Mouse (Mus musculus): Measurements from ENCODE around the gene Vat1. TPM values are rescaled to one million over a fixed set of nuclear protein-coding genes. Genes with fewer than 3 reads are reported as not detected.
A peak's percentile ranks its signal among the peaks of the same experiment; 100 is the strongest.

Gene Vat1
- total RNA-seq, 1 experiment from 2014 or later = 22.9 TPM

GRCm38 (mm10) chr11:101424105-101424851 lies 41.8 kb downstream of the Vat1 start, which contains the start of gene Gm27029:
TSS of gene Gm27029 (minus strand) at chr11:101424796.
- ATAC-seq (replicated peaks in 1 of 2; ENCODE audit: insufficient read depth in 1 of 2, low FRiP score in 2 of 2, low TSS enrichment in 1 of 2, low read depth in 1 of 2, poor library complexity in 2 of 2, severe bottlenecking in 2 of 2) = peak in 1 of 2 experiments; percentile 17; a peak in 2 of 4 replicates

GRCm38 (mm10) chr11:101420148-101420547 lies 45.9 kb downstream of the Vat1 start:
- ATAC-seq (replicated peaks in 1 of 2; ENCODE audit: insufficient read depth in 1 of 2, low FRiP score in 2 of 2, low TSS enrichment in 1 of 2, low read depth in 1 of 2, poor library complexity in 2 of 2, severe bottlenecking in 2 of 2) = no peak

GRCm38 (mm10) chr11:101419610-101420009 lies 46.4 kb downstream of the Vat1 start:
- ATAC-seq (replicated peaks in 1 of 2; ENCODE audit: insufficient read depth in 1 of 2, low FRiP score in 2 of 2, low TSS enrichment in 1 of 2, low read depth in 1 of 2, poor library complexity in 2 of 2, severe bottlenecking in 2 of 2) = no peak

- ATAC-seq (replicated peaks in 1 of 2; ENCODE audit: insufficient read depth in 1 of 2, low FRiP score in 2 of 2, low TSS enrichment in 1 of 2, low read depth in 1 of 2, poor library complexity in 2 of 2, severe bottlenecking in 2 of 2) = no peak
Observed at GRCm38 (mm10) chr11:101418991-101419390, 47.0 kb downstream of the Vat1 start.

GRCm38 (mm10) chr11:101417101-101417855 lies 48.8 kb downstream of the Vat1 start, which contains the start of gene Aarsd1:
TSS of gene Aarsd1 (minus strand) at chr11:101417615.
- peak; percentile 79 to 88 for ATAC-seq (replicated peaks in 1 of 2; ENCODE audit: insufficient read depth in 1 of 2, low FRiP score in 2 of 2, low TSS enrichment in 1 of 2, low read depth in 1 of 2, poor library complexity in 2 of 2, severe bottlenecking in 2 of 2)

- peak in 1 of 2 experiments; percentile 39; a peak in 1 of 4 replicates for ATAC-seq (replicated peaks in 1 of 2; ENCODE audit: insufficient read depth in 1 of 2, low FRiP score in 2 of 2, low TSS enrichment in 1 of 2, low read depth in 1 of 2, poor library complexity in 2 of 2, severe bottlenecking in 2 of 2)
Observed at GRCm38 (mm10) chr11:101416433-101417100, 49.5 kb downstream of the Vat1 start.

- ATAC-seq (replicated peaks in 1 of 2; ENCODE audit: insufficient read depth in 1 of 2, low FRiP score in 2 of 2, low TSS enrichment in 1 of 2, low read depth in 1 of 2, poor library complexity in 2 of 2, severe bottlenecking in 2 of 2) = no peak
Observed at GRCm38 (mm10) chr11:101415306-101415705, 50.7 kb downstream of the Vat1 start.

Other genes with a start within 250 kb of the Vat1 start
- 38.1 and 45.0 TPM in 2 replicates for gene Ezh1, start 239.8 kb downstream of the Vat1 start, total RNA-seq (2017)
- gene Ramp2, start 220.2 kb downstream of the Vat1 start, total RNA-seq (2017) = 6.9 TPM in 1 of 2 replicates, not detected in the other
- 55.0 and 59.3 TPM in 2 replicates for gene Vps25, start 212.5 kb downstream of the Vat1 start, total RNA-seq (2017)
- 0.63 TPM in 1 of 2 replicates, not detected in the other for gene Wnk4, start 205.7 kb downstream of the Vat1 start, total RNA-seq (2017)
- 1.3 and 2.4 TPM in 2 replicates for gene Cntd1, start 187.2 kb downstream of the Vat1 start, total RNA-seq (2017)
- gene Coa3, start 187.1 kb downstream of the Vat1 start, total RNA-seq (2017) = 24.6 and 33.0 TPM in 2 replicates
- gene Becn1, start 163.9 kb downstream of the Vat1 start, total RNA-seq (2017) = 139 and 177 TPM in 2 replicates
- gene Psme3, start 150.0 kb downstream of the Vat1 start, total RNA-seq (2017) = 101 and 128 TPM in 2 replicates
- gene Aoc2, start 141.2 kb downstream of the Vat1 start, total RNA-seq (2017) = 1.1 and 2.6 TPM in 2 replicates
- 0.10 TPM in 1 of 2 replicates, not detected in the other for gene Aoc3, start 135.6 kb downstream of the Vat1 start, total RNA-seq (2017)
- not detected in 2 replicates for gene G6pc, start 98.7 kb downstream of the Vat1 start, total RNA-seq (2017)
- gene Aarsd1, start 48.6 kb downstream of the Vat1 start, total RNA-seq (2017) = 46.5 and 52.0 TPM in 2 replicates
- 1.6 TPM in 1 of 2 replicates, not detected in the other for gene Gm27029, start 41.4 kb downstream of the Vat1 start, total RNA-seq (2017)
- gene Rundc1, start 41.1 kb downstream of the Vat1 start, total RNA-seq (2017) = 4.8 and 7.0 TPM in 2 replicates
- 1.0 TPM in 1 of 2 replicates, not detected in the other for gene Ptges3l, start 40.9 kb downstream of the Vat1 start, total RNA-seq (2017)
- 2,436 and 4,983 TPM in 2 replicates for gene Rpl27, start 23.9 kb downstream of the Vat1 start, total RNA-seq (2017)
- 34.3 and 37.2 TPM in 2 replicates for gene Ifi35, start 17.8 kb downstream of the Vat1 start, total RNA-seq (2017)
- gene Rnd2, start 1.2 kb downstream of the Vat1 start, total RNA-seq (2017) = 5.3 and 5.8 TPM in 2 replicates
- gene Brca1, start 85.7 kb upstream of the Vat1 start, total RNA-seq (2017) = 38.6 and 42.1 TPM in 2 replicates
- gene Nbr1, start 85.9 kb upstream of the Vat1 start, total RNA-seq (2017) = 85.9 and 90.5 TPM in 2 replicates
- gene Tmem106a, start 116.0 kb upstream of the Vat1 start, total RNA-seq (2017) = 2.6 and 3.9 TPM in 2 replicates
- gene Gm11634, start 133.0 kb upstream of the Vat1 start, total RNA-seq (2017) = not detected in 2 replicates
- gene Rdm1, start 161.0 kb upstream of the Vat1 start, total RNA-seq (2017) = 10.3 and 20.6 TPM in 2 replicates
- gene Arl4d, start 199.3 kb upstream of the Vat1 start, total RNA-seq (2017) = 0.88 and 2.5 TPM in 2 replicates